Mouse (Mus musculus): ENCODE results near the gene Slc22a22. TPM values are rescaled to one million over a fixed set of nuclear protein-coding genes. Genes with fewer than 3 reads are reported as not detected.
"Not testable (repeated sequence)": the region's sequence is repeated elsewhere in the genome, so short reads cannot be mapped to it uniquely, and the experiment has no call there.

Gene Slc22a22
- polyA plus RNA-seq, 1 experiment from 2014 or later, result not detected

DNA sequence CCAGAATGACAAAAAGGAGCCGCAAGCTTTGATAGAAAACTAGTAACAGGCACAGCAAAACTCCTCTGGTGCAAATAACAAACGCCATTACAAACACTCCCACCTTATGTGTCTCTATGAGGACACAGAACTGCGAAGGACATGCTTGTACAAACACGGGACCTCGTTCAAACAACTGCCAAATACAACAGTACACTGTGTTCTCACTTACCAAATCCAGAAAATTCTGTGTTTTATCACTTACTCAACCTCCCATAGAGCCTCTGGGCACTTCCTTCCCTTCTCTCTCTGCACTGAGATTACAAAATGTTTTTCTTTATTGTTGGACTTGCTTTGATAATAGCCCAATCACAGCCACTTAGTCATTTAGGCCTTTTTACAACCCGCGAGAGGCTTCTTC is 97.0 kb downstream of the Slc22a22 start:
- no peak for DNase-seq (ENCODE audit: low spot score)

DNA sequence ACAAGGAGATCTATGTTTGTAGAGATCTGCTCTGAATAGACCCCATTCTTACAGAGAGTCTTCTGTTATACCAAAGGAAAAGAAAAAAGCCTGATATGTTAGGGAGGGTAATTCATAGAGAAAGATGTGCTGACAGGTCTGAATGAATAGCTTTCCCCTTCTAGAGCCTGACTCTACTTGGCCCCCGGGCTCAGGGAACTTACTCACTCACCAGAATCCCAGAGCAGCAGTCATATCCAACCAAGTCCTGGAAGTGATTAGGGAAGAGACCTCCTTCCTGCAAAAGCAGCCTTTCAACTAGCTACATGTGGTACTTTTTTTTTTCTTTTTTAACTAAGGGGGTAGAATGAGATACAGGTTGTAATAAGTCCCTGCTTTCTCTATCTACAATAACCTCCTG is 111.0 kb downstream of the Slc22a22 start:
- DNase-seq (ENCODE audit: low spot score), result no peak

DNA sequence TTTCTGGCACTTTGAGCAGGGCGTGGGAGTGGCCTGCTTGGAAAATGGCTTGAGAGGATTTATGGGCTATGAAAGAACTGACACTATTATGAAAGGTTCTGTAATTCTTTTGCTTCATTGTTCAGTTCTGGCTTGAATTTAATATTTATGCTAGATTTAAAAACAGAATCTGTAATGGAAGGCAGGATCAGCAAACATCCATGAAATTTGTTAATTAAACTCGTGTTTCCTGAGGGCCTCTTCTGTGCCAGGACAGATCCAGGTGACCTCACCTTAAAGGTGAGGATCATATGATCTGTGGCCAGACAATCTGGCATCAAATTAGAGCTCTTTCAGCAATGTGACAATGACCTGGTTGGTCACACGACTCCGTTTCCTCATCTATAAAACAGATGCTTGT is 122.1 kb downstream of the Slc22a22 start:
- no peak for DNase-seq (ENCODE audit: low spot score)

DNA sequence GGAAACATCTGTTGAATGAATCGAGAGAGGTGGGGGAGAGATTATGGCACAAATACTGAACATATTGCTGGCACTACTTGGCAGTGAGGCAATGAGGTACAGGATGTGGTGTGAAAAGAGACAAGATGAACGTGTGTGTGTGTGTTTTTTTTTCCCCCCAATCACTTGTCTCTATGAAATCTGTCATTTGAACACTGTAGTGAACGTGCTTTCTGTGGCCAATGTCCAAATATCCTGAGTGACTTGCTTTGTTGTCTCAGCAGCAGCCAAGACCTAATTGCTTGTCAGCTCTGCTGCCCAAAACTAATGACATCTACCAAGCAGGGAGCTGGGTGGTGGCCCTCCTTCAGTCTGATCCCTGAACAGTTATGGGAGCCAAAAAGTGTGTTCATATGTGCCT is 136.9 kb downstream of the Slc22a22 start:
- DNase-seq (ENCODE audit: low spot score), result no peak

DNA sequence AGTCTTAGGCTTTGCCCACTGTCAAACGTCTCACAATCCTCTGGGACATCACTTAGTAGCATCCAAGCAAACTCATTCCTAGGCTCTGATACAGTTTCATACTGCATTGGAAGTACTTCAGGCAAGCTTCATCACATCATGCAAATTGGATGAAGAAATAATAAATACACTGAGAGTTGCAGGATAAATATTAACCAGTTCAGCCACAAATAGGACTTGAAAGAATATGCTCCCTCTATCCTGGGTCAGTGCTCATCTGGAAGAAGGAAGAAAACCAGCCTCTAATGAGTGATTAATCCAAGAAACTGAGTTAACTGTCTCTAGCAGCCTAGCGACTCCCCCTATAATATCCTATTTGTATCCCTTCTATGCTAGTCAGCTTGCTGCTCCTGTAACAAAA is 146.1 kb downstream of the Slc22a22 start:
- DNase-seq (ENCODE audit: low spot score), result no peak

DNA sequence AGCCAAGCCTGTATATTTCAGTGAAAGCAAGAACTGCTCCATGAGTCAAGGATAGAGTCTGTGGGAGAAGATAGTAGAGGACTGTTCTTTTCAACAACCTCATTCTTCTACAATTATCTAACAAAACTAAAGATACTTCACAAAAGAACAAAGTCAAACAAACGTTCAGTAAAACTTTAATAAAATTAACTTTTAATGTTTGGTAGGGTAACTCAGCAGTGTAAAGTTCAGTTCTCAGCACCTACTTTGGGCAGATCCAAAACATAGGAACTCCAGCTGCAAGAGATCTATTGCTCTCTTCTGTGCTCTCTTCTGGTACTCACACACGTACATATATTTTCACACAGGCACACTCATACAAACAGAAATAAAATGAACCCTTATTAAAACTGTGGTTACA is 159.4 kb downstream of the Slc22a22 start:
- DNase-seq (ENCODE audit: low spot score), result no peak

DNA sequence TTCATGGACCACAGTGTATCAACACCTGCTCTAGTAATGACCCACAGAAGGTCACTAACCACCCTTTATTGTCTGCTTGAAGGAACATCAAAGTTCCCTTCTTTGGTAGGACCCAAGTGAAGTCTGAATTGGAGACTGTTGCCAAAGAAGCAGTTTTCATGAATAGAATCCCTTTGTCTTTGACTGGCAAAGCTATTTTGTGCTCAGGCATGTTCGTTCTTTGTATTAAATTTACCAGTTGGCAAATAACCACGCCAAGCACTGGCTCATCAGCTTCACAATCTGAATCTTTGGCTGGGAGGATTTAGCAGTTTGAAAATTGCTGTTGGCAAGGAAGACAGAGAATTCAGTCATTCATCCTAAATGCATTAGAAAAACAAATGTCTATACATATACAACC is 160.9 kb downstream of the Slc22a22 start:
- DNase-seq (ENCODE audit: low spot score), result no peak

DNA sequence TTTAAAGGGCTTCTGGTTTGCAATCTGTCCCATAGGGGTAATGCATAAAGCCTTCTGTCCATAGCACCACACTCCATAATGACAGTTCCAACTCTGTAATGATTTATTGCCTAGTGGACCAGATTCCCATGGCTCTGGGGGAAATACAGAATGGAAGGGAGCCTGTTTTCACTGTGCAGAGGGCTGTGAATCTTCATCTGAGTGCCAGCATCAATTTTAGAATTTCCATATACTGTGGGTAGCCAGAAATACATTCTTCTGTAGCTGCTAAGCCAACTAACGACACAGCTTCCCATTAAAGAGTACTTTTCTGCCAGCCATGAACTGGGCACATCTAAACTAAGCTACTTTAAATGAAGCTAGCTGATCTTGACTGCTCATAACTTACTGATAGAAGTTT is 174.7 kb downstream of the Slc22a22 start:
- DNase-seq (ENCODE audit: low spot score), result no peak

DNA sequence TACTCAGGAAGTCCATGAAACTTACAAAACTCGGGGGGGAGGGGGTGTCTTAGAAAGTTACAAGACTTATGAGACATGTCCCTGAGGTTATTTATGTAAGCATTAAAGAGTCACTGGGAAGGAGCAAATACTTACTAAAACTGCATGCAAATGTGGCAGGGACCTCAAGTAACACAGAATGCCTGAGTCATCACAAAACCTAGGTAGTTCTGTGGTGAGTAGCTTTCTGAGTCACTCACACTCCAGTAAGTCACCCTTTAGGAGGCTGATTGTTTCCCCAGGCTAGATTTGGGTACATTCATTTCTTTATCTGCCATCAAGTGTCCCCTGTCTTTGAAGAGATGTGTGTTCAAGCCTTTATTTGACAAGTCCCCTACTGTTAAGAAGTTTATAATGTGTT is 198.9 kb downstream of the Slc22a22 start:
- DNase-seq (ENCODE audit: low spot score), result no peak

DNA sequence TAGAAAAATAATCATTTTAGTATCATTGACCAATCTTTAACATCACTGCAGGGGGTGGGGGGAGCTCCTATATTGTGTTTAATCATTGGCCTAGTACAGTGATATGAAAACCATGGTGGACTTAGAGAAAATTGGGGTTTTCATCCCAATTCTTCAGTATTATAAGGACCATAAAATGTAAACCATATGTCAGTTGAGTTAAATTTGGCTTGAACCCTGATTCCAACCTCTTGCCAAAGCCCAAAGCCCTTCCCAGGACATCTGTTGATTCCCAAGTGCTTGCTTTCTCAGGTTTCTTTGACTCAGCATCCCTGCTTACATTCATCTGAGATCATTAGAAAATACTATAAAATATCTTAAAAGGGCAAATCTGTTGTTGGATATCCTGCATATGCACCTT is 201.0 kb downstream of the Slc22a22 start:
- no peak for DNase-seq (ENCODE audit: low spot score)

DNA sequence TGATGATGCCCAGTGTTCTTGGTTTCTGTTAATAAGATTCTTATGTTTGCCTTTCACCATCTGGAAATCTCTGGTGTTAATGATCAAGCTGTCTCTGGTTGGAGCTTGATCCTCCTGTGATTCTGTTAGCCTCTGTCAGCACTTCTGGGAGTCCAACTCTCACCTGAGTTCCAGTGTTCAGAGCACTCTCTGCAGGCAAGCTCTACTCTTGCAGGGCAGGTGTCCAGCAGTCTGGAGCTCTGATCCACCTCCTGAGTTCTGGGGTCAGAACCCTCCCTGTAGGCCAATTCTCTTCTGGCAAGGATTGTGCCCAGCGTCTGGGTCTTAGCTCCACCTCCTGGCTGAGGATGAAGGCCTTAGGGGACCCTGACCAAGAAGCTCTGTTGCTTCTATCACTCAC is 237.4 kb downstream of the Slc22a22 start:
- not testable (repeated sequence) for DNase-seq (ENCODE audit: low spot score)

DNA sequence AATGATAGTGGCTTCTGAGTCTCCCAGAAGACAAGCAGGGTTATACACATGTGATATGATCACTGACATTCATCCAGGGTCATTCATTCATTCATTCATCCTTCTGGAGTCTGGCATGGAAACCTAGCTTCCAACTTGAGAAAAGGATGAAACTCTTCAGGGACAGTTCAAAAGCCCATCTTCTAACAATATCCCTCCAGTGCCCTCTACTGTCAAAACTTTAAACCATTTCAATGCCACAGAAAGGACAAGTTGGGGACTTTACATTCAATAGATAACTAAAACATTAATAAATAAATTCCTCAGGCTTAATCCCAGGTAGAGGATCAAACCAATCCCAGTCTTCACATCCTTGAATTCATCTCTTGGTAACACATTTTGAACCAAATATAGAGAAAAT is 247.0 kb downstream of the Slc22a22 start:
- DNase-seq (ENCODE audit: low spot score), result no peak

DNA sequence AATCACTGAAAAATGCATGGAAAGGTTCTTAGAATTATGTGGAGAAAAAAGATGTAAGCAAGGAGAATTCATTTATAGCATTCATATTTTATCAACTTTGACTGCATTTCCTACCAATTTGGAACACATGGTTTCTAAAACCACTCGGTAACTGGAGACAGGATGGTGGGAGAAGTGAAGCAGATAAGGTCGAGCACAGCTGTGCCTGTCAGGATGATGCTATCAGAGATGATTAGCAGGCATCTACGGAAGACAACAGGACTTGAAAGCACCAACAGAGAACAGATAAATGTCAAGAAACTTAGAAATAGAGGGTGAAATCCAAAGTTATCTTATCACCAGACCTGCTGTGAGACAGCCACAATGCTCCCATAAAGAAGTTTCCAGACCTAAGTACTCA is 272.1 kb downstream of the Slc22a22 start:
- no peak for DNase-seq (ENCODE audit: low spot score)

DNA sequence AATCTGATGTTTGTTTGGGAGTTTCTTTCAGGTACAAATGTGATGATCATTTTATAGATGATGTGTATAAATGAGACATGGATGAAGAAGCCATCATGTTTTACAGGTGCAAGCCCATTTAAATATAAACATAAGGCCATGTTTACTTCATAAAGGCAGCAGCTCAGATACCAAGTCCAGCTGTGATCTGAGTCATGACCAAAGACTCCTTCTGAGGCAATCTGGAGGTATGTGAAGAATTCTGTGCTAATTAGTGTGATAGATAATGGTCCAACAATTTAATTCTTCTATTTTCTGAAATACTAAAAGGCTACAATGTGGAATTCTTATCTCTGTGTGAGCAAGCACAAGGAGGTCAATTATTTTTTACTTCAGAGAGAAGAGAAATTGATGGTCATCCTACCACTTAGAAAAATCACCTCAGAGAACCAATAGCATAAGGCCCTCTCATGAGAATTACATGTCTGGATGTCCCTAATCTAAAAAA is 272.9 kb downstream of the Slc22a22 start:
- DNase-seq (ENCODE audit: low spot score), result no peak
